Mouse (Mus musculus) adrenal gland, postnatal 0 days (tissue): Measurements from ENCODE around the gene Hspa1l. TPM values are rescaled to one million over a fixed set of nuclear protein-coding genes. Genes with fewer than 3 reads are reported as not detected.

Experiments used
- polyA plus RNA-seq: library from polyadenylated mRNA; unstranded; fragments of >200 nt; fragmentation: Nextera tagmentation; extraction: Ambion mirVana; gene quantifications from 2 replicates; pipeline ENCODE4 v1.2.1, GENCODE M21; 2015

Gene Hspa1l
- 0.11 and 0.17 TPM in 2 replicates for polyA plus RNA-seq

DNA sequence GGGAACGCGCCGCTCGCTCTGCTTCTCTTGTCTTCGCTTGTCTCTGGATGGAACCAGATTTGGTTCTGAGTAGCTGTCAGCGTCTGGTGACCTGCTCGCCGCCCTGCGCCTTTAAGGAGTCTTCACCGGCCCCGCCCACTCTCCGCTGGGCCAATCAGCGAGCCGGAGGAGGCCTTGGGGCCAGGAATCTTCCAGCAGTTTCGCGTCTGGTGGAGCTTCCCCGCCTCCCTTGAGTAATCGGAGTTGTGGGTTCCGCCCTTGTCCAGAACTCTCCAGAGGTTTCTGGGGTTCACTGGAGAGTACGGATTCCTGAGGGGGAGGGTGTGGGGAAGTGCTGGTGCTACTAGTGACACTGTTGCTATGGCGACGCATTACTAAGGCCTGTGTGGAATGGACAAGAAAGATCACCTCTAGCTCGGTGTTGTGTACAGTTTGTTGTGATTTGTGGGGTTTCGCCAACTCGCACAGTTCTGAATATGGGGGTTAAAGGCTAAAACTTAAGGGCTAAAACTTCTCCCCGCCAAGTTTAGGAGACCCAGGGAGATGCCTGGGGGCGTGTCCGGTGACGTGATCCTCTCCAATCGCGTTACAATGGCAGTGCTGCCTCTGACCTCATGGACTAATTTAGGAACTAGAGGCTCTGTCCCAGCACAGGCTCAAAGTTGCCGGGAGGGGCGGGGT, at the start of gene Hspa1l, which contains the start of gene Hspa1a:
TSS of gene Hspa1l (plus strand) at position 635 of the 681 bp plus-strand sequence.
TSS of gene Hspa1a (minus strand) at position 88 of the 681 bp plus-strand sequence.

DNA sequence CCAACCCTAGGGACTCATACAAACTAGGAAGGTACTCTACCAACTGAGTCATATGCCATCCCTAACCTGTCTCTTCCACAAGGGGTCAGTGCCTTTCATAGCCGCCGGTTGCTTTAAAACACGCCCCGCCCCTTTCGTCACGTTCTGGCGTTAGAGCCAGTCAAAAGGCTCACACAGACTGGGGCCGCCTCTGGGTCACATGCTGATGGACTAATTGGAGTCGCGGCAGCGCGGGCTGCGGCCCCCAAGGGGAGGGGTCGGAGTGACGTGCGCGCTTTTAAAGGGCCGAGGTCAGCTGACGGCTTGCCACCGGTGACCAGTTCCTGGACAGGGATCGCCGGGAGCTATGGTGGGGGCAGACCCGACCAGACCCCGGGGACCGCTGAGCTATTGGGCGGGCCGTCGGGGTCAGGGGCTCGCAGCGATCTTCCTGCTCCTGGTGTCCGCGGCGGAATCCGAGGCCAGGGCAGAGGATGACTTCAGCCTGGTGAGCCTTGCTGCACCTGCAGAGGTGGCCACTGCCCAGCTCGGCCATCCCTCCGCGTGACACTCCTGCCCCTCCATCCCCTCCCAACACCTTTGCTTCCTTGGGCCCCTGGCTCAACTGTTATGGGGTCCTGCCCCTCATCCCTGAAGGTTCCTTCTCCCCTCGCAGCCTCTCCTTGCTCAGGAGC, 41.3 kb upstream of the Hspa1l start, which contains the start of gene Neu1:
TSS of gene Neu1 (plus strand) at position 193 of the 674 bp plus-strand sequence.

DNA sequence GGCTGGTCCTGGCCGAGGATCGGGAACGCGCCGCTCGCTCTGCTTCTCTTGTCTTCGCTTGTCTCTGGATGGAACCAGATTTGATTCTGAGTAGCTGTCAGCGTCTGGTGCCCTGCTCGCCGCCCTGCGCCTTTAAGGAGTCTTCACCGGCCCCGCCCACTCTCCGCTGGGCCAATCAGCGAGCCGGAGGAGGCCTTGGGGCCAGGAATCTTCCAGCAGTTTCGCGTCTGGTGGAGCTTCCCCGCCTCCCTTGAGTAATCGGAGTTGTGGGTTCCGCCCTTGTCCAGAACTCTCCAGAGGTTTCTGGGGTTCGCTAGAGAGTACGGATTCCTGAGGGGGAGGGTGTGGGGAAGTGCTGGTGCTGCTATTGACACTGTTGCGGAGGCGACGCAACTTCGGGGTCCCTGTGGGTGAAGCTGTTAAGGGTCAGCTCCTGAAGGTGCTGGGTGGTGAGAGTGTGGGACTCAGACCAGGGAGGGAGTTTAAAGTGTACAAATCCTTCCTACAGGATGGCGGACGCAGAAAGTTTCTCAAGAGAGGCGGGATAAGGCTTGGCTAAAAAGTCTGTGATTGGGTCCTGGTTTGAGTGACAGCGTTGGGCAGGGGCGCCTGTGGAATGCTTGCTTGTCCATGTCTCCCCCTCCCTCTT, 13.2 kb upstream of the Hspa1l start, which contains the start of gene Hspa1b:
TSS of gene Hspa1b (minus strand) at position 109 of the 649 bp plus-strand sequence.

DNA sequence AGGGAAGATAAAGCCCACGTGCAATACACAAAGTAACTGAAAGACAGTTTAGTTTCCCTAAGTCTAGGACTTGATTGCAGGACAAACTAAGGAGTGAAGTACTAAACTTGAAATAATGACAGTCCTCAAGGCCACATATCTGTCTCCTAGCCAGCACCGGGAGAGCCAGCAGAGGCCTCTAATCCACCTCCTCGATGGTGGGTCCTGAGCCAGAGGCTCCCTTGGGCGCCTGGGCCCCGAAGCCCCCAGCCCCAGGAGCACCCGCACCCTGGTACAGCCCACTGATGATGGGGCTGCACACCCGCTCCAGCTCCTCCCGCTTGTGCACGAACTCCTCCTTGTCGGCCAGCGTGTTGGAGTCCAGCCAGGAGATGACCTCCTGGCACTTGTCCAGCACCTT, 2.7 kb upstream of the Hspa1l start, which contains the start of gene Gm20481:
TSS of gene Gm20481 (plus strand) at position 91 of the 400 bp plus-strand sequence.

DNA sequence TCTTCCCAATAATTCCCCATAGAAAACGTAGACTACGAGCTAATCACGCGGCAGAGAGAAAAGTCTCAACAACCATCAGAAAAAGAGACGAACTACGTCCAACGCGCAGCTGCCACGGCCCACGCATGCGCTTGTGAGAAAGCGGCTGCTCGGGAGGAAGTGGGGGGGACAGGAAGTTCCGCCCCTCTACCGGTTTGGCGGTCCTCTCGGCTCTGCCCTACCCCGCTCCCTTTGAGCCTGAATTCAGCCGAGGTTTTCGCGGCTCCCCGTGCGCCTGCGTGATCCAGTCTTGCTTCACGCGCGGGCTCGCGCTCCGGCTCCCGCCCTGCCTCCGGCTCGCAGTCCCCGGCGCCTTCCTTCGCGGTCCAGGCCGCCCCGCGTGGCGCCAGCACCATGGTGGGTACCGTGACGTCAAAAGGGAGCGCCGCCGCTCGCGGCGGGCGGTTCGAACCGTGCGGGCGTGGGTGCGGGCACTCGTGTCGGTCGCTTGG, 9.2 kb downstream of the Hspa1l start, which contains the start of gene Lsm2:
TSS of gene Lsm2 (plus strand) at position 173 of the 491 bp plus-strand sequence.

DNA sequence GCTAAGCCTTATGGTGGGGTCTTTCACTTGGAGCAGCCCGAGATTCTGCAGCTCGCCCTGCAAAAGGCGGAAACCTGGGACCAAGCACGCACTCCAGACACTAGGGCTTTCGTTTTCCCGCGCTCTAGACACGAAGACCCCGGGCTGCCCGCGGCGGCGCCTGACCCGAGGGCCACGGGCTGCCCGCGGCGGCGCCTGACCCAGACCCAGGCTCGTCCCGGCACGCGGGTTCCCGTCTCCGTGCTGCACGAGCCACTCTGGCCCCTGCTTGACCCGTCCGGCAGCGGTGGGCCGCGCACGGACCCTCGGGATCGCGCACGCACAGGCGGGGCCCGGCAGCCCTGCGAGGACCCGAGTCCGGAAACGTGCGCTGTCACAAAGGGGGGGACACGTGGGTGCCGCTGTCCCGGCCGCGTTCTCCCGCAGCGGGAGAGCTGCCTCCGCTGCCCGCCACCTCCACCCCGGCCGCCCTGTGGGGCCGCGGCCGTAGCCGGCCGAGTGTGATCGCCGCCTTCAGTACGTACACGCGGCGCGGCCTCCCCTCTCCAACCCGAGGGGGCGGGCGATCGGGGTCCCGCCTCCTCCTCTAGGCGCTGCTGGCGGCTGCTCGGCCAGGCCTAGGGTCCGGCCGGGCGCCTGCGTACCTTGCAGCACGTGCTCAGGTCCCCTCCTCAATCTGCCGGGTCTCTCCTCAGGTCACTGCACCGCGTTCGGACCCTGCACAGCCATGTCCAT, 28.4 kb downstream of the Hspa1l start, which contains the start of gene Vars:
TSS of gene Vars (plus strand) at position 271 of the 735 bp plus-strand sequence.

DNA sequence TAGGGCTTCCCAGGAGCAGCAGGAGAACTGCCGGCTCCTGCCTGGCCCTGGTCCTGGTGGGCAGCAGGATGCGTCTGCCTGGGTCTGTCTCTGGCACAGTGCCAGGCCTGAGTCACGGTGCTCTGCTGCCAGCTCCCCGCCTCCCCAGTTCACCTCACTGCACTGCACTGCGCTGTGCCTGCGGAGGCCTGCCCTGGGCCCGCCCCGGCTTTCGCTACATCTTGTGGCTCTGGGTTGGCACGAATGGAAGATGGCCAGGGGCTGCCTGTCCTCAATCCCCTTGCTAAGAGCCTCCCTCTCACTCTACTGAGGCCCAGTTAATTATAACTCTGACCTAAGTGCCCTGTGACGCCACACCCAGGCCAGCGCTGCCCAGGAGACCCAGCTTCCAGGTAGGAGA, 43.9 kb downstream of the Hspa1l start, which contains the start of gene Vwa7:
TSS of gene Vwa7 (plus strand) at position 204 of the 400 bp plus-strand sequence.

DNA sequence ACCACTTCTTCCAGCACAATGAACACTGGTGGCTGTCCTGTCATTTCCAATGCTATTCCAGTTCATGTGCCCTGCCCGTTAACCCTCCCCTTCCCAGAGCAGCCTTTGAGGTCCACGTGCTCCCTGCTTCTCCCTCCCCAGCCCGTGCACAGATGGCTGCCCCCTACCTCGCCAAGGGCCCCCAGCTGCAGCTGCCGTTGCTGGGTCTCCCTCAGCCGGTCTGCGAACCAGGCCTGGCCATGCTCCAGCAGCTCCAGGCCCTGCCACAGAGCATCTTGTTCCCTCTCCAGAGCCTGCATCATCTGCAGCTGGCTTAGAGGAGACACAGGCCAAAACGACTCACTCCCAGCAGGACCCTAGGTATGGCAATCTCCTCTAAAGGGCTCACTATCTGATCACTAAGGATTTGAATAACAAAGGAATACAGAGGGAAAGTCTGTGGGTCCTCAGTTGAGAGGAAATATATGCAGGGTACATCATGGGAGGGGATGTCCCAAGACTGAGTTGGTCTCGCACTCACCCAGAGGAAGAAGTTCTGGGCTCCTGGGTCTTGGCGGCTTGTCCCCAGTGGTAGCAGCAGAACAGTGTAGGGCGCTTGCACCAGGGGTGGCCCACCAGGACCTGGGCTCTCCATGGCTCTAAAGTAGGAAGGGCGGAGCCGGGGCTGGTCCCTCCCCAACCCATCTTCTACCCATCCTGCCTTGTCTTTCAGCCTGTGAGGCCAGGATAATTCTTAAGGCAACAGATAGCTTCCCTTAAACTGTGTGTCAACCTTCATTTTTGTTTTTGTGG, 55.0 kb downstream of the Hspa1l start, which contains the start of gene Sapcd1:
TSS of gene Sapcd1 (minus strand) at position 740 of the 792 bp plus-strand sequence.

Other genes starting within 250 kb of the Hspa1l start
- gene C4b, start 228.8 kb upstream of the Hspa1l start, polyA plus RNA-seq: 182 and 224 TPM in 2 replicates
- gene Cyp21a1, start 168.1 kb upstream of the Hspa1l start, polyA plus RNA-seq: 2,316 and 6,586 TPM in 2 replicates
- 37.9 and 41.1 TPM in 2 replicates for gene Stk19, start 135.8 kb upstream of the Hspa1l start, polyA plus RNA-seq
- 34.6 and 62.4 TPM in 2 replicates for gene Dxo, start 135.7 kb upstream of the Hspa1l start, polyA plus RNA-seq
- 23.8 and 36.5 TPM in 2 replicates for gene Skiv2l, start 122.5 kb upstream of the Hspa1l start, polyA plus RNA-seq
- 56.9 and 73.9 TPM in 2 replicates for gene Nelfe, start 122.3 kb upstream of the Hspa1l start, polyA plus RNA-seq
- gene Cfb, start 110.2 kb upstream of the Hspa1l start, polyA plus RNA-seq: 27.2 and 40.8 TPM in 2 replicates
- gene Zbtb12, start 93.2 kb upstream of the Hspa1l start, polyA plus RNA-seq: 1.6 and 1.9 TPM in 2 replicates
- not detected in 2 replicates for gene Gm20547, start 90.7 kb upstream of the Hspa1l start, polyA plus RNA-seq
- gene C2, start 74.4 kb upstream of the Hspa1l start, polyA plus RNA-seq: 37.4 and 41.0 TPM in 2 replicates
- gene Ehmt2, start 74.2 kb upstream of the Hspa1l start, polyA plus RNA-seq: 45.4 and 52.6 TPM in 2 replicates
- 1.1 TPM in 2 replicates for gene Slc44a4, start 58.2 kb upstream of the Hspa1l start, polyA plus RNA-seq
- 24.3 and 32.3 TPM in 2 replicates for gene Neu1, start 41.5 kb upstream of the Hspa1l start, polyA plus RNA-seq
- gene Hspa1b, start 13.5 kb upstream of the Hspa1l start, polyA plus RNA-seq: 1.4 and 1.6 TPM in 2 replicates
- gene Gm20481, start 2.8 kb upstream of the Hspa1l start, polyA plus RNA-seq: not detected in 2 replicates
- 11.8 and 21.4 TPM in 2 replicates for gene Hspa1a, start 547 bp upstream of the Hspa1l start, polyA plus RNA-seq
- gene Lsm2, start 9.2 kb downstream of the Hspa1l start, polyA plus RNA-seq: 62.8 and 87.8 TPM in 2 replicates
- gene Vars, start 28.3 kb downstream of the Hspa1l start, polyA plus RNA-seq: 31.9 and 37.8 TPM in 2 replicates
- gene Vwa7, start 43.9 kb downstream of the Hspa1l start, polyA plus RNA-seq: 0.21 and 0.35 TPM in 2 replicates
- 4.2 and 6.4 TPM in 2 replicates for gene Sapcd1, start 55.3 kb downstream of the Hspa1l start, polyA plus RNA-seq
- gene Msh5, start 74.0 kb downstream of the Hspa1l start, polyA plus RNA-seq: 2.5 and 3.4 TPM in 2 replicates
- gene Clic1, start 77.3 kb downstream of the Hspa1l start, polyA plus RNA-seq: 309 and 357 TPM in 2 replicates
- 134 and 219 TPM in 2 replicates for gene Ddah2, start 86.3 kb downstream of the Hspa1l start, polyA plus RNA-seq
- gene Ly6g6c, start 92.7 kb downstream of the Hspa1l start, polyA plus RNA-seq: 0.19 and 0.61 TPM in 2 replicates
- 0.55 and 0.69 TPM in 2 replicates for gene Mpig6b, start 93.5 kb downstream of the Hspa1l start, polyA plus RNA-seq
- gene Ly6g6e, start 104.2 kb downstream of the Hspa1l start, polyA plus RNA-seq: 0.12 and 0.55 TPM in 2 replicates
- gene Ly6g6d, start 105.4 kb downstream of the Hspa1l start, polyA plus RNA-seq: 1.4 and 2.1 TPM in 2 replicates
- gene Ly6g6f, start 112.9 kb downstream of the Hspa1l start, polyA plus RNA-seq: 0.22 and 0.73 TPM in 2 replicates
- gene Abhd16a, start 116.6 kb downstream of the Hspa1l start, polyA plus RNA-seq: 94.1 and 104 TPM in 2 replicates
- gene Ly6g5c, start 135.6 kb downstream of the Hspa1l start, polyA plus RNA-seq: not detected in 2 replicates
- gene Ly6g5b, start 142.7 kb downstream of the Hspa1l start, polyA plus RNA-seq: 0.30 and 0.47 TPM in 2 replicates
- gene Gpank1, start 148.8 kb downstream of the Hspa1l start, polyA plus RNA-seq: 14.4 and 16.6 TPM in 2 replicates
- gene Csnk2b, start 149.3 kb downstream of the Hspa1l start, polyA plus RNA-seq: 161 and 223 TPM in 2 replicates
- gene D17H6S53E, start 153.7 kb downstream of the Hspa1l start, polyA plus RNA-seq: 8.9 and 11.5 TPM in 2 replicates
- gene Apom, start 159.3 kb downstream of the Hspa1l start, polyA plus RNA-seq: 26.8 and 40.5 TPM in 2 replicates
- gene Bag6, start 162.5 kb downstream of the Hspa1l start, polyA plus RNA-seq: 40.7 and 47.0 TPM in 2 replicates
- gene Prrc2a, start 192.2 kb downstream of the Hspa1l start, polyA plus RNA-seq: 64.0 and 83.9 TPM in 2 replicates
- 28.3 and 48.7 TPM in 2 replicates for gene Aif1, start 203.4 kb downstream of the Hspa1l start, polyA plus RNA-seq
- 25.5 and 35.9 TPM in 2 replicates for gene Lst1, start 215.7 kb downstream of the Hspa1l start, polyA plus RNA-seq
- 2.1 and 4.4 TPM in 2 replicates for gene Ltb, start 221.7 kb downstream of the Hspa1l start, polyA plus RNA-seq
- gene Tnf, start 229.3 kb downstream of the Hspa1l start, polyA plus RNA-seq: 0.26 and 0.39 TPM in 2 replicates
- gene Lta, start 232.6 kb downstream of the Hspa1l start, polyA plus RNA-seq: 0.09 and 0.25 TPM in 2 replicates
- 0.37 TPM in 1 of 2 replicates, not detected in the other for gene Gm16181, start 248.1 kb downstream of the Hspa1l start, polyA plus RNA-seq